Mouse (Mus musculus) ES-Bruce4 (cell line): ENCODE data around the gene Ovca2. TPM values are rescaled to one million over a fixed set of nuclear protein-coding genes. Genes with fewer than 3 reads are reported as not detected.

Source experiments
- H3K27ac ChIP-seq: 2 replicates; pipeline ENCODE4 v1.5.1; 2012; ENCODE audit warnings: low read length, inconsistent platforms; ENCODE audit not compliant: insufficient read depth
- H3K27me3 ChIP-seq: 2 replicates; pipeline ENCODE4 v1.6.1; 2012; ENCODE audit warnings: mild to moderate bottlenecking, low read length, inconsistent platforms; ENCODE audit not compliant: control insufficient read depth, poor library complexity, insufficient read depth, severe bottlenecking
- H3K36me3 ChIP-seq: 2 replicates; pipeline ENCODE4 v1.6.1; 2012; ENCODE audit warnings: inconsistent platforms, mild to moderate bottlenecking, low read length, moderate library complexity; ENCODE audit not compliant: control insufficient read depth, poor library complexity, insufficient read depth, severe bottlenecking
- H3K4me1 ChIP-seq: one replicate; pipeline ENCODE4 v1.8.1; 2011; ENCODE audit warnings: low read length; ENCODE audit not compliant: control insufficient read depth, insufficient read depth
- H3K4me3 ChIP-seq: 2 replicates; pipeline ENCODE4 v1.5.1; 2011; ENCODE audit warnings: low read depth, mild to moderate bottlenecking, low read length
- H3K9ac ChIP-seq: 2 replicates; pipeline ENCODE4 v1.6.1; 2012; ENCODE audit warnings: low read depth, mild to moderate bottlenecking, inconsistent platforms; ENCODE audit not compliant: poor library complexity, severe bottlenecking
- H3K9me3 ChIP-seq: replicated peaks from 2 replicates; pipeline ENCODE4 v1.6.1; 2012; ENCODE audit warnings: mild to moderate bottlenecking, low read length, inconsistent platforms; ENCODE audit not compliant: control insufficient read depth, poor library complexity, insufficient read depth, severe bottlenecking
- CTCF ChIP-seq: IDR thresholded peaks from one replicate; pipeline ENCODE4 v1.8.1; 2011; ENCODE audit warnings: low read depth, low read length
- EP300 ChIP-seq: IDR thresholded peaks from 2 replicates; pipeline ENCODE4 v1.6.1; 2011; ENCODE audit warnings: low read depth, low read length; ENCODE audit not compliant: insufficient read depth
- POLR2A ChIP-seq: IDR thresholded peaks from one replicate; pipeline ENCODE4 v1.8.1; 2011; ENCODE audit warnings: low read length; ENCODE audit not compliant: insufficient read depth
- polyA plus RNA-seq: library from polyadenylated mRNA; stranded (reverse); fragments of >200 nt; gene quantifications from 2 replicates; pipeline ENCODE4 v1.2.4, GENCODE M21; 2011; ENCODE audit warnings: low read depth; ENCODE audit not compliant: missing spikeins, insufficient read depth, insufficient read length

Gene Ovca2
- polyA plus RNA-seq, 1 experiment = 13.1 TPM

DNA sequence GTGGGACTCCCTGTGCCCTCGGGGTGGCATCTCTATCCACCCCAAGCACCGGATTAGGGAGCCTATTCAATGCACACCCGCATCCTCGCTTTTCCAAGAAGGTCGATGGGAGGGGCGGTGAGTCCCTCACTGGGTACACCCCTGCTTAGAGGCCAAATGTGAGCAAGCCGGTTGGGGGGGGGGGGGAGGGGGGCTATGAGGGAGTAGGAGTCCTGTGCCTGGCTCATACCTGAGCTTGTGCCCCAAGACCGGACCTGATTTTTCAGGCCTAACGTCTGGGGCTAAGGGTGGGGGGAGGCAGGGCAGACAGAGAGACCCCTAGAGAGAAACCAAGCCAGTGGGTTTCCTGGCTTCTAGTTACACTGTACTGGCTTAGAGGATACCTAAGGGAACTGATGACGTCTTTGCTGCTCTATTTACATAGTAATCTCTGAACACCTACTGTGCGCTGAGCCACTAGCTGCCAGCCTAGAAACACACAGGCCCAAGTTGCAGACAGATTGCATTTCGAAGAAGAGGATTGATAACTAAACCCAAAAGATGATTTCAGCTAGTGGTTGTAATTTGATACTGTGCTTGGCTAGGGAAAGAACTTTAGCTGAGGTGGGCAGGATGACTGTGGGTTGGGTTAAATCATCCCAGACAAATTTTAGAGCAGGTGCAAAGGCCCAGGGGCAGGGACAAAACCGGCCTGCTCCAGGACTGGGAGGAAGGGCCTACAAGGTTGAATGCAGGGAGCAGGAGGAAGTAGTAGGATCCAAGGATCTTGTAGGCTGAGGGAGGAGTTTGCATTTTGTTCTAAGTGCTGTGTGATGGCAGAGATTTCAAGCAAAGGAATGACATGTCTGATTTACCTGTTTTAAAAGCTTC lies 35.7 kb upstream of the Ovca2 start:
- H3K27ac ChIP-seq = no peak overlapping the region
- H3K9me3 ChIP-seq = no peaks in the 10 kb centered on the region
- H3K4me3 ChIP-seq = peak overlapping the region; percentile 16; the same call in 1 of the 2 replicates
- H3K36me3 ChIP-seq = no peaks in the 10 kb centered on the region
- H3K4me1 ChIP-seq = peaks cover 4% of the 10 kb centered on the region
- peak overlapping the region; percentile 24 for H3K9ac ChIP-seq
- no peaks in the 10 kb centered on the region for H3K27me3 ChIP-seq
- no peak for TF ChIP-seq POLR2A
- TF ChIP-seq CTCF = no peak
- no peak for TF ChIP-seq EP300

DNA sequence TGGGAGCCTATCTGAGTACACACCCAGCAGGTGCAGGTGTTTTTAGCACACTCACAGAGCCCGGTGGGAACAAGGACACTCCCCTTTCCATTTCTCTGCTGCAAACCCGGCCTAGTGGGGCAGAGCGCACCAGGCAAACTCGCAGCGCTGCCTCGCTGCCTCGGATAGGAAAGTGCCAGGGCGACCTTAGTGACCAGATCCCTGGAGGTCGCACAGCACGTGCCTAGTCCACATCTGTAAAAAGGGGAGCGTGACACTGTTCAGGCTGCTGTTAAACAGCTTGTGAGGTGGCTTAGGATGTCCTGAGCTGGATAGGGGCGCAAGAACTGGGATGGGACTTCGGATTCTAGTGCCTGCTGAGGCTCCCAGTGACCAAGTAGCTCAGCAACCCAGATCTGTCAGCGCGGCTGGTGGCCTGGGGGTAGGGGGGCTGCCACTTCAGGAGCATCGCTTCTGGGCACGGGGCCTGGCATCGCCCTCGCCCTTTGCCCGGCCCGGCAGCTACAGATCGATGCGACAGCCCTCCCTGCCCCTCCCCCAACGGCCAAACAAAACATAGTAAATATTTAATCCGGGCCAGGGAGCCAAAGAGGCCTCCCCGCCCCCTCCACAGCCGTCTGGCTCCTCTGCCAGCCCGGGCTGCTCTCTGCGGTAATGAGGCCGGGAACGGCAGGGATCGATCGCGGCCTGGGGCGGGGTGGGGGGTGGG lies 34.9 kb upstream of the Ovca2 start:
- H3K9me3 ChIP-seq = no peaks in the 10 kb centered on the region
- H3K27ac ChIP-seq = no peak overlapping the region
- H3K9ac ChIP-seq = peak overlapping the region; percentile 24
- TF ChIP-seq CTCF = no peak
- TF ChIP-seq EP300 = no peak
- TF ChIP-seq POLR2A = no peak
- H3K4me1 ChIP-seq = peaks cover 4% of the 10 kb centered on the region
- no peaks in the 10 kb centered on the region for H3K27me3 ChIP-seq
- H3K4me3 ChIP-seq = peak overlapping the region; percentile 14; the same call in 1 of the 2 replicates
- no peaks in the 10 kb centered on the region for H3K36me3 ChIP-seq

DNA sequence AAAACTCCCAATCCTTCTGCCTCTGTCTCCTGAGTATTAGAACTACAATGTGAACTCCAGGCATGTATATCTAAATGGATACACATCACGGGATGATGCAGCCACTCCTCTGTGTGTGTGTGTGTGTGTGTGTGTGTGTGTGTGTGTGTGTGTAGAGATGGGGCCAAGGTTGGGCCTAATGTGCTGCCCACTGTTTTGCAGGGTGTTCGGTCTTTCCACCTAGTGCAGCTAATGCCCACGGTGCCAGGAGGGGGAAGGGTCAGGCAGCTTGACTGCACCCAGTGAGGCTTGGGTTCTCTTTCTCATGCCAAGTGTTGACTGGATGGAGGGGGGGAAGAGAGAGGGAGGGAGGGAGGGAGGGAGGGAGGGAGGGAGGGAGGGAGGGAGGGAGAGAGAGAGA lies 34.2 kb upstream of the Ovca2 start:
- Histone ChIP-seq H3K27me3 (no peaks in the 10 kb centered on the region), H3K4me1 (peaks cover 4% of the 10 kb centered on the region), H3K36me3 (no peaks in the 10 kb centered on the region), H3K4me3 (no peak overlapping the region), H3K9me3 (no peaks in the 10 kb centered on the region), H3K9ac (no peak overlapping the region), H3K27ac (no peak overlapping the region)
- TF ChIP-seq POLR2A (no peak), CTCF (no peak), EP300 (no peak)

DNA sequence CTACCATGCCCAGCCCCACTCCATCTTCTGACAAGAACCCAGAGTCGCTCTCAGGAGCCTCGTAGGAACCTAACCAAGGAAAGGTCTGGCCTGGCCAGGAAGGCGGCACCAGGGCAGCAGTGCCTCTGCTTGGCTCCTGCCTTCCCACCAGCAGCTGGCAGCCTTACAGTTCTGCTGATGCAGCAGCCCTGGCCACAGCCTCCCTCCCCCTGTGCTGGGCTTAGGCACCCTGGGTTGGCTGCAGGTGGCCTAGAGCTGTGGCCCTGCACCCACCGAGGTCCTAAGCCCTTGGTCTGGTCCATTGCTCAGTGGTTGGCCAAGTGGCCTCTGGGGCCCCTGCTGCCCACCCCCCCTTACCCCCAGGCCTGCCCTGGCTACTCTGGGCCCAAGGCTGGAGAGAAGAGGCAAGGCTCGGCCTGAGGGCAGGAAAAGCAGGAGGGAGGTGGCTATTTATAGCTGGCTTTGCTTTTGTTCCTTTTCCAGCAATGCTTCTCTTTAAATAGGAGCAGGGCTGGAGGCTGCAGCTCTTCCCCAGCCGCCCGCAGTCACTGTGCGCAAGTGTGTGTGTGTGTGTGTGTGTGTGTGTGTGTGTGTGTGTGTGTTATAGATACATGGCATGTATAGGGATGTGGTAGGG lies 33.5 kb upstream of the Ovca2 start:
- Histone ChIP-seq H3K27me3 (no peaks in the 10 kb centered on the region), H3K27ac (no peak overlapping the region), H3K9ac (no peak overlapping the region), H3K36me3 (no peaks in the 10 kb centered on the region), H3K4me3 (no peak overlapping the region), H3K9me3 (no peaks in the 10 kb centered on the region), H3K4me1 (peaks cover 4% of the 10 kb centered on the region)
- no peak for TF ChIP-seq CTCF
- no peak for TF ChIP-seq EP300
- TF ChIP-seq POLR2A = no peak

DNA sequence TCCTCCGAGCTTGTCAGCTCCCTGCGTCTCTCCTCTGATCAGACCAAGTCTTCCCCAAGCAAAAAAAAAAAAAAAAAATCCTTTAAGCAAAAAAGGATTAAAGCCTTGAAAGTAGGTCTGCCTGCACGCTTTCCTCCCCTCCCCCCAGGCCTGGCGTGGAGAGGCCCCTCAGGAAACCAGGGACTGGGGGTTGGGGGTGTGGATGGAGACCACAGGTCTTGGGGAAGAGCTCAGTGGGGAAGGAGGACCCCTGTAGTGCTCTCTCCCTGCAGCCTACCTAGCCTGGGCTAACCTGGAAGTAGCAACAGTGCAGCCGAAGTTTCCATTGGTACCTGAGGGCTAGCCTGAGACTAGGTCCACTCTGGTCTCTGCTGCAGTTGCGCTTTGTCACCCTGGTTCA lies 32.1 kb upstream of the Ovca2 start:
- no peaks in the 10 kb centered on the region for H3K36me3 ChIP-seq
- no peak for TF ChIP-seq POLR2A
- no peak for TF ChIP-seq CTCF
- no peak for TF ChIP-seq EP300
- no peak overlapping the region for H3K4me3 ChIP-seq
- H3K27me3 ChIP-seq = no peaks in the 10 kb centered on the region
- H3K9ac ChIP-seq = no peak overlapping the region
- no peak overlapping the region for H3K27ac ChIP-seq
- H3K4me1 ChIP-seq = peaks cover 8% of the 10 kb centered on the region
- no peaks in the 10 kb centered on the region for H3K9me3 ChIP-seq

GRCm38 (mm10) chr11:75210093-75210492 lies 31.5 kb upstream of the Ovca2 start:
- no peak for TF ChIP-seq EP300
- no peak for TF ChIP-seq CTCF
- no peak for TF ChIP-seq POLR2A
- Histone ChIP-seq H3K4me3 (no peak overlapping the region), H3K4me1 (peaks cover 10% of the 10 kb centered on the region), H3K9ac (no peak overlapping the region), H3K27ac (no peak overlapping the region), H3K9me3 (no peaks in the 10 kb centered on the region), H3K27me3 (no peaks in the 10 kb centered on the region), H3K36me3 (no peaks in the 10 kb centered on the region)
